In the genomic region with DNA sequence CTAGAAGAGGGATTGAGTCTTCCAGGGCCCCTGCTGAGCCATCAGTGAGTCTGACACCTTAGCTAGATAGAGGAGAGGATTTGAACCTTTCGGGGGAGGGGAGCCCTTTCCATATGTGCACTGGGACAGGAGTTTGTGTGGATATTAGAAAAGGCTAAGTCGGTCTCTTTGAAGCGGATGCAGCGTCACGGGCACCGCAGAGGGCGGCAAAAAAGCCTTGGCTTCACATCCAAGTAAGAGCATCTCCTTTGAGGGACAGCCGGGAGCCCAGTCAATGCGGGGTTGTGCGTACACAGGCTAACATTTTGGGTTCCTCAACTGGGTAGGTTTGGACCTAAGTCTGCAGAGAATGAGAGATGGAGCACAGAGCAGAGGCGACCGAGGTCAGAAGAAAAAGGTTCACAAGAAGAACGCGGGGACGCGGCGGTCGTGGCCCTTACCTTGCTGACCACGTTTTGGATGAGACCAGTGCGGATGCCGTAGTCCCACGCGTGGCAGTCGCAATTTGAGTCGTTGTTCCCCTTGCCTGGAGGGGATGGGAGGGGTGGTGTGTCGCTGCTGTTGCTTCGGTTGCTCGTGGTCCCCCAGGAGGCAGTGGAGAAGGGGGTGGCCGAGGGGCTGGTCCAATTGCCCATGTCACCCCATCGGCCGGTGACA, we compare ENCODE assay signal across 8 mouse cellular contexts. TPM values are rescaled to one million over a fixed set of nuclear protein-coding genes. Genes with fewer than 3 reads are reported as not detected.
DNase-seq lines count a peak whose midpoint lies in the region; ATAC-seq and TF ChIP-seq lines count a peak whose summit lies in the region.

No protein-coding gene starts in this region.

- WGBS in forebrain, postnatal 0 days: 2% methylated on average over 31 of the region's 31 CpGs
- 2% methylated on average over 31 of the region's 31 CpGs for WGBS in kidney, embryonic 14.5 days
- 2% methylated on average over 31 of the region's 31 CpGs for WGBS in liver, embryonic 13.5 days (ENCODE audit: insufficient replicate concordance)
- under 1% methylated on average over 31 of the region's 31 CpGs for WGBS in neural tube, embryonic 14.5 days

- peak overlapping the region; percentile 89 for H3K27ac ChIP-seq in forebrain, postnatal 0 days (ENCODE audit: low read depth, low read length)
- no peak overlapping the region for H3K27ac ChIP-seq in kidney, embryonic 14.5 days (ENCODE audit: low read depth, low read length)
- peak overlapping the region; percentile 96 for H3K27ac ChIP-seq in liver, embryonic 13.5 days
- peak overlapping the region; percentile 80 for H3K27ac ChIP-seq in neural tube, embryonic 14.5 days (ENCODE audit: low read depth, low read length)

- H3K4me2 ChIP-seq in forebrain, postnatal 0 days (ENCODE audit: low read depth): peak overlapping the region; percentile 86
- peak overlapping the region; percentile 93 for H3K4me2 ChIP-seq in kidney, embryonic 14.5 days (replicated peaks; ENCODE audit: low read depth, low read length)
- peak overlapping the region; percentile 81 for H3K4me2 ChIP-seq in liver, embryonic 13.5 days
- peak overlapping the region; percentile 93 for H3K4me2 ChIP-seq in neural tube, embryonic 14.5 days (ENCODE audit: low read depth, low read length)

- no peak for TF ChIP-seq CTCF in forebrain, postnatal 0 days (IDR thresholded peaks at IDR 0.05; ENCODE audit: low read depth)

- H3K9ac ChIP-seq in forebrain, postnatal 0 days: peak overlapping the region; percentile 88
- peak overlapping the region; percentile 79 for H3K9ac ChIP-seq in kidney, embryonic 14.5 days (ENCODE audit: low read depth, low read length)
- H3K9ac ChIP-seq in liver, embryonic 13.5 days: peak overlapping the region; percentile 100
- peak overlapping the region; percentile 95 for H3K9ac ChIP-seq in neural tube, embryonic 14.5 days (replicated peaks; ENCODE audit: low read depth, low read length)

- ATAC-seq in forebrain, postnatal 0 days: peak; percentile 36
- ATAC-seq in kidney, embryonic 14.5 days (ENCODE audit: low FRiP score, low TSS enrichment): peak; percentile 5; the same call in 1 of the 2 replicates
- no peak for ATAC-seq in liver, embryonic 13.5 days (ENCODE audit: low read depth)
- ATAC-seq in neural tube, embryonic 14.5 days (ENCODE audit: low read depth): peak; percentile 13; the same call in 1 of the 2 replicates

- no peaks in the 10 kb centered on the region for H3K27me3 ChIP-seq in forebrain, postnatal 0 days (ENCODE audit: insufficient read depth, low read length)
- peaks cover 26% of the 10 kb centered on the region for H3K27me3 ChIP-seq in kidney, embryonic 14.5 days (ENCODE audit: control insufficient read depth, insufficient read depth, low read length)
- H3K27me3 ChIP-seq in liver, embryonic 13.5 days: no peaks in the 10 kb centered on the region
- H3K27me3 ChIP-seq in neural tube, embryonic 14.5 days (ENCODE audit: control insufficient read depth, insufficient read depth, low read length): no peaks in the 10 kb centered on the region

- peak overlapping the region; percentile 83 for H3K4me3 ChIP-seq in forebrain, postnatal 0 days (ENCODE audit: low read depth, low read length)
- H3K4me3 ChIP-seq in kidney, embryonic 14.5 days (ENCODE audit: low read length): peak overlapping the region; percentile 75
- peak overlapping the region; percentile 97 for H3K4me3 ChIP-seq in liver, embryonic 13.5 days (replicated peaks)
- peak overlapping the region; percentile 88 for H3K4me3 ChIP-seq in neural tube, embryonic 14.5 days (ENCODE audit: low read depth, low read length)

- no peaks in the 10 kb centered on the region for H3K36me3 ChIP-seq in forebrain, postnatal 0 days (ENCODE audit: insufficient read depth)
- no peaks in the 10 kb centered on the region for H3K36me3 ChIP-seq in kidney, embryonic 14.5 days (ENCODE audit: control insufficient read depth, insufficient read depth, low read length)
- peaks cover 28% of the 10 kb centered on the region for H3K36me3 ChIP-seq in liver, embryonic 13.5 days
- no peaks in the 10 kb centered on the region for H3K36me3 ChIP-seq in neural tube, embryonic 14.5 days (ENCODE audit: control insufficient read depth, insufficient read depth, low read length)

- H3K4me1 ChIP-seq in forebrain, postnatal 0 days (ENCODE audit: insufficient read depth): peaks cover 30% of the 10 kb centered on the region
- H3K4me1 ChIP-seq in kidney, embryonic 14.5 days (ENCODE audit: control insufficient read depth, insufficient read depth, low read length): peaks cover 11% of the 10 kb centered on the region
- peaks cover 64% of the 10 kb centered on the region for H3K4me1 ChIP-seq in liver, embryonic 13.5 days (replicated peaks)
- H3K4me1 ChIP-seq in neural tube, embryonic 14.5 days (ENCODE audit: control insufficient read depth, insufficient read depth, low read length): peaks cover 26% of the 10 kb centered on the region

- peak; percentile 50 for DNase-seq in spleen, adult 12 weeks (ENCODE audit: low spot score)
- DNase-seq in spleen, postnatal 36 days (ENCODE audit: low spot score in 2 of 2): no peak
- peak; percentile 49 for DNase-seq in cerebellum, adult 9-10 months
- peak; percentile 63 for DNase-seq in forebrain, postnatal 0 days
- peak; percentile 53 for DNase-seq in liver, embryonic 13.5 days
- no peak for DNase-seq in ovary, postnatal 36 days (ENCODE audit: low spot score)

- H3K9me3 ChIP-seq in forebrain, postnatal 0 days (ENCODE audit: low read length): no peaks in the 10 kb centered on the region
- H3K9me3 ChIP-seq in kidney, embryonic 14.5 days (ENCODE audit: control insufficient read depth, low read length): no peaks in the 10 kb centered on the region
- no peaks in the 10 kb centered on the region for H3K9me3 ChIP-seq in liver, embryonic 13.5 days (replicated peaks)
- no peaks in the 10 kb centered on the region for H3K9me3 ChIP-seq in neural tube, embryonic 14.5 days (ENCODE audit: control insufficient read depth, low read length)

RNA-seq across cellular contexts. Expression of gene Slc22a23, which starts 1.1 kb away (rescaled TPM):
- total RNA-seq in forebrain, postnatal 0 days (2014; rRNA removed): 74.8 and 87.9 TPM in 2 replicates
- 8.7 and 10.3 TPM in 2 replicates for polyA plus RNA-seq in forebrain, postnatal 0 days (2015; fragmentation: Nextera tagmentation; extraction: Ambion mirVana)
- 2.3 and 2.8 TPM in 2 replicates for polyA plus RNA-seq in kidney, embryonic 14.5 days (2014; fragmentation: Nextera tagmentation; extraction: Ambion mirVana)
- polyA plus RNA-seq in liver, embryonic 13.5 days (2015; fragmentation: Nextera tagmentation; extraction: Ambion mirVana): 6.2 and 7.7 TPM in 2 replicates
- polyA plus RNA-seq in neural tube, embryonic 14.5 days (2014; fragmentation: Nextera tagmentation; extraction: Ambion mirVana): 25.4 and 28.3 TPM in 2 replicates

Comparison
In these comparisons a context has a peak if more than half of its experiments do, and no peak if none do; other contexts are left out.
1. DNase-seq: peak in spleen, adult 12 weeks (single experiment), cerebellum, adult 9-10 months (single experiment), forebrain, postnatal 0 days (single experiment) and liver, embryonic 13.5 days (single experiment); none in spleen, postnatal 36 days (0 of 2) and ovary, postnatal 36 days (single experiment).
2. Peak in every context shown above with its lines, with median percentiles within 50 percentile points of each other: H3K4me2 ChIP-seq, H3K4me3 ChIP-seq and H3K9ac ChIP-seq.